ENCODE assay signal across 8 mouse cellular contexts in genomic region chr4:134343071-134344031, GRCm38 (mm10). TPM values are rescaled to one million over a fixed set of nuclear protein-coding genes. Genes with fewer than 3 reads are reported as not detected.
DNase-seq lines count a peak whose midpoint lies in the region; ATAC-seq and TF ChIP-seq lines count a peak whose summit lies in the region.

Gene Slc30a2, plus strand, starts transcription at chr4:134343181.

- no peak within 1 kb of the TSS for H3K27ac ChIP-seq in embryonic facial prominence, embryonic 14.5 days (replicated peaks; ENCODE audit: low read depth, low read length)
- H3K27ac ChIP-seq in kidney, adult 2 months (ENCODE audit: insufficient read depth, low read depth, low read length): peak within 1 kb of the TSS; percentile 92
- H3K27ac ChIP-seq in midbrain, embryonic 10.5 days (replicated peaks): no peak within 1 kb of the TSS

- TF ChIP-seq CTCF in lung, adult 2 months (IDR thresholded peaks at IDR 0.05; ENCODE audit: insufficient read depth, low read length): no peak
- TF ChIP-seq CTCF in kidney, adult 2 months (conservative IDR thresholded peaks at IDR 0.05; ENCODE audit: insufficient read depth, insufficient read length, low read depth, low read length): no peak

- no peak for DNase-seq in lung, adult 2 months
- DNase-seq in lung, postnatal 10 days: no peak
- no peak for DNase-seq in embryonic facial prominence, embryonic 14.5 days (ENCODE audit: low spot score)
- DNase-seq in kidney, adult 2 months: peak; percentile 86
- peak; percentile 36 for DNase-seq in midbrain, embryonic 10.5 days (ENCODE audit: low spot score)
- no peak for DNase-seq in left cerebral cortex, postnatal 36 days (ENCODE audit: low spot score in 2 of 2)
- DNase-seq in frontal cortex, postnatal 14 days (ENCODE audit: low spot score in 2 of 2): no peak
- no peak for DNase-seq in c-Kit-positive CD71-positive TER-119-positive erythroid progenitor cells, embryonic 14.5 days (ENCODE audit: low spot score)

- H3K4me1 ChIP-seq in lung, adult 2 months (ENCODE audit: control insufficient read depth, insufficient read depth, low read length): peaks cover 2% of the 10 kb centered on the region; the same call in 1 of the 2 replicates
- H3K4me1 ChIP-seq in embryonic facial prominence, embryonic 14.5 days (ENCODE audit: control insufficient read depth, insufficient read depth, low read length): peaks cover 8% of the 10 kb centered on the region; the same call in 1 of the 2 replicates
- peaks cover 10% of the 10 kb centered on the region; the same call in 1 of the 2 replicates for H3K4me1 ChIP-seq in kidney, adult 2 months (ENCODE audit: control insufficient read depth, insufficient read depth, low read length)
- peaks cover 12% of the 10 kb centered on the region for H3K4me1 ChIP-seq in midbrain, embryonic 10.5 days

- no peak within 1 kb of the TSS; the same call in 1 of the 2 replicates for H3K9ac ChIP-seq in embryonic facial prominence, embryonic 14.5 days (ENCODE audit: low read depth, low read length)

- 0 out of 2 replicates have a peak, but pooled peaks cover 5% of the 10 kb centered on the region for H3K9me3 ChIP-seq in embryonic facial prominence, embryonic 14.5 days (ENCODE audit: control insufficient read depth, low read length)
- peaks cover 2% of the 10 kb centered on the region for H3K9me3 ChIP-seq in midbrain, embryonic 10.5 days (replicated peaks)

- TF ChIP-seq POLR2A in lung, adult 2 months (IDR thresholded peaks at IDR 0.05; ENCODE audit: borderline replicate concordance, extremely low read depth, low read depth, low read length): no peak
- TF ChIP-seq POLR2A in kidney, adult 2 months (IDR thresholded peaks at IDR 0.05; ENCODE audit: low read depth, low read length): no peak

- no peak for ATAC-seq in embryonic facial prominence, embryonic 14.5 days (ENCODE audit: low read depth)

- no peaks in the 10 kb centered on the region for H3K36me3 ChIP-seq in embryonic facial prominence, embryonic 14.5 days (ENCODE audit: control insufficient read depth, insufficient read depth, low read length)
- no peaks in the 10 kb centered on the region for H3K36me3 ChIP-seq in kidney, adult 2 months (ENCODE audit: control insufficient read depth, insufficient read depth, low read length)
- H3K36me3 ChIP-seq in midbrain, embryonic 10.5 days: no peaks in the 10 kb centered on the region

- WGBS in lung, adult 2 months: 5% methylated on average over 61 of the region's 61 CpGs
- WGBS in embryonic facial prominence, embryonic 14.5 days: 3% methylated on average over 54 of the region's 61 CpGs
- WGBS in kidney, adult 2 months: 3% methylated on average over 60 of the region's 61 CpGs
- WGBS in midbrain, embryonic 10.5 days: 2% methylated on average over 61 of the region's 61 CpGs

- intact Hi-C loops in left cerebral cortex, postnatal 36 days (cut with DNase I): no loop called here

- H3K27me3 ChIP-seq in embryonic facial prominence, embryonic 14.5 days (replicated peaks; ENCODE audit: control insufficient read depth, insufficient read depth, low read length): peaks cover 47% of the 10 kb centered on the region
- H3K27me3 ChIP-seq in kidney, adult 2 months (replicated peaks; ENCODE audit: control insufficient read depth, insufficient read depth, low read length): no peaks in the 10 kb centered on the region
- peaks cover 67% of the 10 kb centered on the region for H3K27me3 ChIP-seq in midbrain, embryonic 10.5 days (ENCODE audit: low read depth, poor library complexity, severe bottlenecking)

- peak within 1 kb of the TSS; percentile 11 for H3K4me3 ChIP-seq in lung, adult 2 months (replicated peaks; ENCODE audit: extremely low read depth, low read depth, low read length)
- peak within 1 kb of the TSS; percentile 30 for H3K4me3 ChIP-seq in embryonic facial prominence, embryonic 14.5 days (ENCODE audit: low read depth, low read length)
- H3K4me3 ChIP-seq in kidney, adult 2 months (ENCODE audit: insufficient read depth, low read depth, low read length): peak within 1 kb of the TSS; percentile 55
- H3K4me3 ChIP-seq in midbrain, embryonic 10.5 days: peak within 1 kb of the TSS; percentile 48

- peak within 1 kb of the TSS; percentile 54 for H3K4me2 ChIP-seq in embryonic facial prominence, embryonic 14.5 days (ENCODE audit: low read depth, low read length)

RNA-seq across cellular contexts. Expression of gene Slc30a2, which starts in this region (rescaled TPM):
- 0.41 and 0.51 TPM in 2 replicates for polyA plus RNA-seq in lung, adult 2 months (2012; rRNA removed)
- polyA plus RNA-seq in embryonic facial prominence, embryonic 14.5 days (2014; fragmentation: Nextera tagmentation; extraction: Ambion mirVana): 0.13 and 0.42 TPM in 2 replicates
- polyA plus RNA-seq in kidney, adult 2 months (2012; rRNA removed): 32.3 and 33.3 TPM in 2 replicates
- 0.10 TPM in 1 of 2 replicates, not detected in the other for polyA plus RNA-seq in midbrain, embryonic 10.5 days (2016; fragmentation: Nextera tagmentation; extraction: Ambion mirVana)
- total RNA-seq in left cerebral cortex, postnatal 36 days (2021): not detected

Comparison
In these comparisons a context has a peak if more than half of its experiments do, and no peak if none do; other contexts are left out.
1. RNA of gene Slc30a2 (polyA plus RNA-seq): 32.3 to 33.3 TPM in kidney, adult 2 months; 0.41 to 0.51 TPM in lung, adult 2 months, 0.13 to 0.42 TPM in embryonic facial prominence, embryonic 14.5 days and 0.10 TPM in midbrain, embryonic 10.5 days; every median in the first group is over 10 times any median in the second.
2. Peak in DNase-seq and H3K4me3 ChIP-seq in midbrain, embryonic 10.5 days; RNA of the gene not detected or under 1 TPM.
3. Peak in every context shown above with its lines, with median percentiles within 50 percentile points of each other: H3K4me3 ChIP-seq.